Mouse (Mus musculus) thymus, postnatal 25 days (tissue): ENCODE measurements around the gene Slc38a1.

Source experiments
- DNase-seq: peaks from one replicate; pipeline ENCODE4 v3.0.0; 2022

Slc38a1 gene

GRCm38 (mm10) chr15:96642436-96643405 lies at the start of gene Slc38a1:
Gene Slc38a1 (minus strand): TSS chr15:96642913.
- peak; percentile 86 for DNase-seq

GRCm38 (mm10) chr15:96692401-96692800 lies 49.7 kb upstream of the Slc38a1 start:
- DNase-seq: no peak

- no peak for DNase-seq
These were observed 48.7 kb upstream of the Slc38a1 start for GRCm38 (mm10) chr15:96691381-96691780.

- DNase-seq: no peak
These were observed 48.1 kb upstream of the Slc38a1 start for GRCm38 (mm10) chr15:96690829-96691228.

- DNase-seq: no peak
These were observed 47.2 kb upstream of the Slc38a1 start for GRCm38 (mm10) chr15:96689919-96690318.

GRCm38 (mm10) chr15:96688784-96689318 lies 46.1 kb upstream of the Slc38a1 start:
- no peak for DNase-seq

- DNase-seq: no peak
These were observed 45.3 kb upstream of the Slc38a1 start for GRCm38 (mm10) chr15:96688036-96688435.

- no peak for DNase-seq
These were observed 44.7 kb upstream of the Slc38a1 start for GRCm38 (mm10) chr15:96687366-96687765.

- no peak for DNase-seq
These were observed 43.8 kb upstream of the Slc38a1 start for GRCm38 (mm10) chr15:96686201-96687159.

- DNase-seq: no peak
These were observed 42.6 kb upstream of the Slc38a1 start for GRCm38 (mm10) chr15:96685273-96685672.

- DNase-seq: peak; percentile 53
These were observed 41.6 kb upstream of the Slc38a1 start for GRCm38 (mm10) chr15:96684132-96684830.

GRCm38 (mm10) chr15:96678871-96679773 lies 36.4 kb upstream of the Slc38a1 start:
- DNase-seq: no peak

GRCm38 (mm10) chr15:96676518-96676917 lies 33.8 kb upstream of the Slc38a1 start:
- DNase-seq: no peak

GRCm38 (mm10) chr15:96675744-96676143 lies 33.0 kb upstream of the Slc38a1 start:
- DNase-seq: no peak

- DNase-seq: no peak
These were observed 32.3 kb upstream of the Slc38a1 start for GRCm38 (mm10) chr15:96675055-96675454.

- no peak for DNase-seq
These were observed 31.4 kb upstream of the Slc38a1 start for GRCm38 (mm10) chr15:96674089-96674488.

GRCm38 (mm10) chr15:96669721-96670120 lies 27.0 kb upstream of the Slc38a1 start:
- DNase-seq: no peak

GRCm38 (mm10) chr15:96666663-96667062 lies 23.9 kb upstream of the Slc38a1 start:
- peak; percentile 75 for DNase-seq

- DNase-seq: peak; percentile 82
These were observed 23.2 kb upstream of the Slc38a1 start for GRCm38 (mm10) chr15:96665889-96666288.

GRCm38 (mm10) chr15:96660590-96661141 lies 18.0 kb upstream of the Slc38a1 start:
- no peak for DNase-seq

GRCm38 (mm10) chr15:96658275-96658602 lies 15.5 kb upstream of the Slc38a1 start:
- no peak for DNase-seq
